Mouse (Mus musculus) forebrain, postnatal 0 days (tissue): ENCODE measurements around the gene Ap5m1. TPM values are rescaled to one million over a fixed set of nuclear protein-coding genes. Genes with fewer than 3 reads are reported as not detected.

Source experiments
- ATAC-seq: fragments of 200-750 bp; cut with Nextera tagmentation; 2 replicates; pipeline ENCODE4 v1.8.0; 2017; ENCODE audit warnings: mild to moderate bottlenecking, moderate library complexity
- DNase-seq: peaks from one replicate; pipeline ENCODE4 v3.0.0-alpha.2; 2015
- H3K27ac ChIP-seq: fragments of 300-500 bp; sonication (generic); 2 replicates; pipeline ENCODE4 v1.5.1; 2014; ENCODE audit warnings: low read depth, mild to moderate bottlenecking, antibody characterized with exemption, low read length, moderate library complexity, mixed read lengths
- H3K27me3 ChIP-seq: fragments of 300-500 bp; sonication (generic); 2 replicates; pipeline ENCODE4 v1.6.1; 2014; ENCODE audit warnings: mild to moderate bottlenecking, low read length, mixed read lengths; ENCODE audit not compliant: insufficient read depth
- H3K36me3 ChIP-seq: fragments of 300-500 bp; sonication (generic); 2 replicates; pipeline ENCODE4 v1.6.1; 2014; ENCODE audit warnings: mild to moderate bottlenecking, moderate library complexity; ENCODE audit not compliant: insufficient read depth
- H3K4me1 ChIP-seq: fragments of 300-500 bp; sonication (generic); 2 replicates; pipeline ENCODE4 v1.6.1; 2014; ENCODE audit warnings: antibody characterized with exemption; ENCODE audit not compliant: insufficient read depth
- H3K4me2 ChIP-seq: fragments of 300-500 bp; sonication (generic); 2 replicates; pipeline ENCODE4 v1.6.1; 2014; ENCODE audit warnings: low read depth, mild to moderate bottlenecking, moderate library complexity
- H3K4me3 ChIP-seq: fragments of 300-500 bp; sonication (generic); 2 replicates; pipeline ENCODE4 v1.5.1; 2014; ENCODE audit warnings: low read depth, low read length, mixed read lengths
- H3K9ac ChIP-seq: fragments of 300-500 bp; sonication (generic); 2 replicates; pipeline ENCODE4 v1.6.1; 2014; ENCODE audit warnings: mild to moderate bottlenecking
- H3K9me3 ChIP-seq: fragments of 300-500 bp; sonication (generic); 2 replicates; pipeline ENCODE4 v1.6.1; 2016; ENCODE audit warnings: low read length
- CTCF ChIP-seq: sonication (generic); IDR thresholded peaks from 2 replicates; pipeline ENCODE4 v1.5.1; 2016; ENCODE audit warnings: antibody characterized with exemption, control low read depth, low read depth
- WGBS: fragments of 180-500 bp; shearing (Covaris S2); extraction: QIAGEN DNeasy Blood & Tissue Kit; methylation state at CpG from one replicate; pipeline ENCODE4 v1.1.7; 2014; 5-methylcytosine and 5-hydroxymethylcytosine counted together
- polyA plus RNA-seq: library from polyadenylated mRNA; unstranded; fragments of >200 nt; fragmentation: Nextera tagmentation; extraction: Ambion mirVana; gene quantifications from 2 replicates; pipeline ENCODE4 v1.2.1, GENCODE M21; 2015
- total RNA-seq: library from RNA; depleted of rRNA; stranded (reverse); fragments of >200 nt; gene quantifications from 2 replicates; pipeline ENCODE4 v1.2.3, GENCODE M21; 2014; rRNA removed

Ap5m1 gene
- total and polyA plus RNA-seq, 2 experiments from 2014 or later = 15.7 to 32.6 TPM

- Histone ChIP-seq H3K4me1 (no peaks in the 10 kb centered on the region), H3K4me2 (peak overlapping the region; percentile 45), H3K27me3 (no peaks in the 10 kb centered on the region), H3K36me3 (no peaks in the 10 kb centered on the region), H3K9me3 (no peaks in the 10 kb centered on the region), H3K27ac (no peak overlapping the region), H3K4me3 (peak overlapping the region; percentile 18), H3K9ac (peak overlapping the region; percentile 43)
- ATAC-seq = peak; percentile 91
- no peak for TF ChIP-seq CTCF
- 23% methylated on average over 23 of the region's 23 CpGs for WGBS
- DNase-seq = peak; percentile 70
Measured at GRCm38 (mm10) chr14:49127162-49127779, 61.4 kb downstream of the Ap5m1 start.

- DNase-seq (no peak), ATAC-seq (no peak)
- Histone ChIP-seq H3K4me3 (no peak overlapping the region), H3K9me3 (no peaks in the 10 kb centered on the region), H3K36me3 (no peaks in the 10 kb centered on the region), H3K4me2 (no peak overlapping the region), H3K27ac (no peak overlapping the region), H3K9ac (no peak overlapping the region), H3K27me3 (no peaks in the 10 kb centered on the region), H3K4me1 (no peaks in the 10 kb centered on the region)
- TF ChIP-seq CTCF = no peak
- WGBS = 29% methylated on average over 10 of the region's 10 CpGs
Measured at GRCm38 (mm10) chr14:49128544-49129263, 62.8 kb downstream of the Ap5m1 start.

GRCm38 (mm10) chr14:49132391-49132790 is 66.5 kb downstream of the Ap5m1 start:
- H3K4me1 ChIP-seq = no peaks in the 10 kb centered on the region
- H3K27me3 ChIP-seq = no peaks in the 10 kb centered on the region
- WGBS = 89% methylated on average over 3 of the region's 3 CpGs
- no peaks in the 10 kb centered on the region for H3K9me3 ChIP-seq
- TF ChIP-seq CTCF = no peak
- ATAC-seq (no peak), DNase-seq (no peak)
- no peak overlapping the region for H3K4me2 ChIP-seq
- H3K4me3 ChIP-seq = no peak overlapping the region
- no peak overlapping the region for H3K27ac ChIP-seq
- no peak overlapping the region for H3K9ac ChIP-seq
- H3K36me3 ChIP-seq = no peaks in the 10 kb centered on the region

GRCm38 (mm10) chr14:49138171-49138570 is 72.3 kb downstream of the Ap5m1 start:
- ATAC-seq (no peak), DNase-seq (no peak)
- H3K27ac ChIP-seq = no peak overlapping the region
- no peaks in the 10 kb centered on the region for H3K9me3 ChIP-seq
- no peak for TF ChIP-seq CTCF
- H3K36me3 ChIP-seq = no peaks in the 10 kb centered on the region
- no peak overlapping the region for H3K9ac ChIP-seq
- no peak overlapping the region for H3K4me2 ChIP-seq
- no peaks in the 10 kb centered on the region for H3K4me1 ChIP-seq
- H3K27me3 ChIP-seq = no peaks in the 10 kb centered on the region
- no peak overlapping the region for H3K4me3 ChIP-seq
- WGBS = 68% methylated on average over 1 of the region's 1 CpGs

GRCm38 (mm10) chr14:49140756-49141155 is 74.9 kb downstream of the Ap5m1 start:
- Histone ChIP-seq H3K27me3 (no peaks in the 10 kb centered on the region), H3K9ac (no peak overlapping the region), H3K4me3 (no peak overlapping the region), H3K36me3 (no peaks in the 10 kb centered on the region), H3K27ac (no peak overlapping the region), H3K4me1 (no peaks in the 10 kb centered on the region), H3K9me3 (no peaks in the 10 kb centered on the region), H3K4me2 (no peak overlapping the region)
- WGBS = 94% methylated on average over 7 of the region's 7 CpGs
- no peak for TF ChIP-seq CTCF
- no peak for ATAC-seq
- no peak for DNase-seq

Other genes with a start within 250 kb of the Ap5m1 start
- gene Exoc5, start 556 bp downstream of the Ap5m1 start, total RNA-seq = 90.6 and 104 TPM in 2 replicates
- gene Exoc5, start 556 bp downstream of the Ap5m1 start, polyA plus RNA-seq = 51.7 and 61.2 TPM in 2 replicates
- gene Naa30, start 106.1 kb downstream of the Ap5m1 start, total RNA-seq = 38.9 and 56.9 TPM in 2 replicates
- gene Naa30, start 106.1 kb downstream of the Ap5m1 start, polyA plus RNA-seq = 6.9 and 10.1 TPM in 2 replicates
- not detected in 2 replicates for gene ccdc198, start 179.4 kb downstream of the Ap5m1 start, total RNA-seq
- 0.16 TPM in 1 of 2 replicates, not detected in the other for gene ccdc198, start 179.4 kb downstream of the Ap5m1 start, polyA plus RNA-seq